In the genomic region with DNA sequence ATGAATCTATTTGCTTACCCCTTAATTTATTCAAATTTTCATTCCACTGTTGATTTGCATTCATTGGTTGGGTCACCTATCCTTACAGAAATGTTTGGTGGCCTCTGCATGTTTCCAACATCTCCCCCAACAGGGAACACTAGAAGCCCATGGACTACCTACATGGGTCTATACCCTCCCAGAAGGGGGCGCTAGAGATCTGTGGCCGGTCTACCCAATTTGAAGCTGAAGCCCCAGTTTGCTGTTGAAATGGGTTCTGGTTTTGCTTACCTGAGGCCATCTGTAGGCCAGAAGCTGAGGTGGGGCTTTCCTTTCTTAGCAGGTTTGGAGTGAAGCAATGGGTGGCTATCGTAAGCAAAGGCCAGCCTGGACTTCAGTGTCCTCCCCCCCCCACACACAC, we compare ENCODE assay signal across 20 mouse cellular contexts. TPM values are rescaled to one million over a fixed set of nuclear protein-coding genes. Genes with fewer than 3 reads are reported as not detected.
A peak's percentile ranks its signal among the peaks of the same experiment; 100 is the strongest.
DNase-seq lines count a peak whose midpoint lies in the region; ATAC-seq and TF ChIP-seq lines count a peak whose summit lies in the region.
"Had no signal": no experiment of that assay in that cellular context is flagged by ENCODE, and none has a peak within 500 bp of the region (broad histone marks: within the 10 kb centered on the region; RNA-seq: fewer than 3 reads in every experiment).

No protein-coding gene starts in this region.

- H3K9me3 ChIP-seq in liver, embryonic 14.5 days (ENCODE audit: control insufficient read depth, low read length), result no peaks in the 10 kb centered on the region
- H3K9me3 ChIP-seq in liver, embryonic 11.5 days (ENCODE audit: control insufficient read depth, low read length), result no peaks in the 10 kb centered on the region
- H3K9me3 ChIP-seq: embryonic facial prominence, embryonic 12.5 days; heart, embryonic 10.5 days had no signal

- H3K4me3 ChIP-seq in liver, embryonic 14.5 days (ENCODE audit: insufficient read depth in 1 of 2, low read depth in 2 of 2, low read length in 2 of 2), result no peak overlapping the region
- H3K4me3 ChIP-seq in liver, embryonic 11.5 days (ENCODE audit: low read depth, low read length), result no peak overlapping the region
- H3K4me3 ChIP-seq: embryonic facial prominence, embryonic 12.5 days; heart, embryonic 10.5 days had no signal

- peak; percentile 51 for TF ChIP-seq CTCF in liver, embryonic 14.5 days (IDR thresholded peaks at IDR 0.05; ENCODE audit: low read depth)

- WGBS in liver, embryonic 14.5 days (ENCODE audit: insufficient replicate concordance), result 73% methylated on average over 3 of the region's 3 CpGs
- WGBS in liver, embryonic 11.5 days, result 87% methylated on average over 3 of the region's 3 CpGs

- no peaks in the 10 kb centered on the region for H3K36me3 ChIP-seq in liver, embryonic 14.5 days (replicated peaks; ENCODE audit: control insufficient read depth, insufficient read depth, low read depth)
- no peaks in the 10 kb centered on the region for H3K36me3 ChIP-seq in liver, embryonic 11.5 days (ENCODE audit: control insufficient read depth, insufficient read depth, low read length)
- H3K36me3 ChIP-seq: embryonic facial prominence, embryonic 12.5 days; heart, embryonic 10.5 days had no signal

- H3K4me1 ChIP-seq in liver, embryonic 14.5 days (replicated peaks; ENCODE audit: control insufficient read depth in 2 of 2, insufficient read depth in 2 of 2, low read length in 1 of 2), result no peaks in the 10 kb centered on the region
- no peaks in the 10 kb centered on the region for H3K4me1 ChIP-seq in liver, embryonic 11.5 days (replicated peaks; ENCODE audit: control insufficient read depth, insufficient read depth, low read length)
- H3K4me1 ChIP-seq: embryonic facial prominence, embryonic 12.5 days had no signal

- no peak overlapping the region for H3K9ac ChIP-seq in liver, embryonic 14.5 days (replicated peaks)
- no peak overlapping the region for H3K9ac ChIP-seq in liver, embryonic 11.5 days (ENCODE audit: low read depth, low read length)
- H3K9ac ChIP-seq: embryonic facial prominence, embryonic 12.5 days had no signal

- TF ChIP-seq EP300 in liver, embryonic 14.5 days (IDR thresholded peaks at IDR 0.05; ENCODE audit: low read depth), result no peak

- H3K27ac ChIP-seq in liver, embryonic 14.5 days, result no peak overlapping the region
- no peak overlapping the region for H3K27ac ChIP-seq in liver, embryonic 11.5 days (ENCODE audit: low read depth, low read length)
- H3K27ac ChIP-seq: embryonic facial prominence, embryonic 12.5 days; hindbrain, postnatal 0 days had no signal

- no peaks in the 10 kb centered on the region for H3K27me3 ChIP-seq in liver, embryonic 14.5 days (ENCODE audit: control insufficient read depth, insufficient read depth, low read length)
- no peaks in the 10 kb centered on the region for H3K27me3 ChIP-seq in liver, embryonic 11.5 days (replicated peaks; ENCODE audit: control insufficient read depth, insufficient read depth, low read length)
- H3K27me3 ChIP-seq: embryonic facial prominence, embryonic 12.5 days had no signal

- no peak for ATAC-seq in liver, embryonic 14.5 days (ENCODE audit: insufficient read depth)
- ATAC-seq in liver, embryonic 11.5 days (replicated peaks; ENCODE audit: low FRiP score), result no peak
- ATAC-seq: hindbrain, postnatal 0 days had no signal

- peak; percentile 29 to 31 for DNase-seq in adrenal gland, postnatal 36 days
- DNase-seq in adrenal gland, postnatal 4 days (ENCODE audit: low spot score in 2 of 2), result no peak
- no peak for DNase-seq in liver, embryonic 14.5 days (ENCODE audit: low read depth in 3 of 3, low spot score in 3 of 3)
- no peak for DNase-seq in liver, embryonic 11.5 days (ENCODE audit: low spot score)
- DNase-seq in A20 (ENCODE audit: low read depth, low spot score), result peak; percentile 16
- peak; percentile 20 for DNase-seq in c-Kit-positive CD71-positive TER-119-positive erythroid progenitor cells, embryonic 14.5 days (ENCODE audit: low spot score)
- no peak for DNase-seq in right cerebral cortex, adult 18-20 months
- no peak for DNase-seq in cerebellum, adult 9-11 months
- DNase-seq: layer of hippocampus, adult 9-11 months had no signal

- H3K4me2 ChIP-seq in liver, embryonic 14.5 days (ENCODE audit: low read depth), result no peak overlapping the region
- no peak overlapping the region for H3K4me2 ChIP-seq in liver, embryonic 11.5 days
- H3K4me2 ChIP-seq: embryonic facial prominence, embryonic 12.5 days had no signal

RNA-seq across cellular contexts. Expression of a gene that starts 17.5 kb away (rescaled TPM):
- total RNA-seq in adrenal gland, postnatal 36 days (2021), result not detected
- not detected for total RNA-seq in adrenal gland, postnatal 4 days (2021)
- polyA plus RNA-seq in liver, embryonic 14.5 days (2012; rRNA removed), result not detected in 2 replicates
- polyA plus RNA-seq in liver, embryonic 14.5 days (2014; fragmentation: Nextera tagmentation; extraction: Ambion mirVana), result not detected in 2 replicates
- polyA plus RNA-seq in liver, embryonic 11.5 days (2014; fragmentation: Nextera tagmentation; extraction: Ambion mirVana), result not detected in 2 replicates
- total RNA-seq: gastrocnemius, adult 18-20 months; heart, postnatal 25 days; hindbrain, postnatal 0 days; left cerebral cortex, postnatal 36 days; megakaryocyte-erythroid progenitor cell, adult 5-6 weeks; neutrophil, adult 5-6 weeks had no signal
- polyA plus RNA-seq: embryonic facial prominence, embryonic 12.5 days; forebrain, embryonic 11.5 days; heart, embryonic 10.5 days; hindbrain, postnatal 0 days; kidney, embryonic 16.5 days; liver, embryonic 16.5 days had no signal

RNA-seq across cellular contexts. Expression of a gene that starts 30.9 kb away (rescaled TPM):
- total RNA-seq in adrenal gland, postnatal 36 days (2021), result 10 to 100 TPM; 16.9 to 23.7 TPM
- total RNA-seq in adrenal gland, postnatal 4 days (2021), result 10 to 100 TPM; 23.0 to 36.4 TPM
- 22.9 and 26.4 TPM in 2 replicates for polyA plus RNA-seq in liver, embryonic 14.5 days (2012; rRNA removed)
- polyA plus RNA-seq in liver, embryonic 14.5 days (2014; fragmentation: Nextera tagmentation; extraction: Ambion mirVana), result 31.6 and 33.5 TPM in 2 replicates
- polyA plus RNA-seq in liver, embryonic 11.5 days (2014; fragmentation: Nextera tagmentation; extraction: Ambion mirVana), result 12.9 and 13.7 TPM in 2 replicates
- total RNA-seq: megakaryocyte-erythroid progenitor cell, adult 5-6 weeks had no signal

RNA-seq across cellular contexts. Expression of a gene that starts 46.3 kb away (rescaled TPM):
- 1 to 10 TPM; 1.7 TPM for total RNA-seq in adrenal gland, postnatal 36 days (2021)
- total RNA-seq in adrenal gland, postnatal 4 days (2021), result 1 to 10 TPM; 5.1 to 6.1 TPM
- 0.33 and 0.34 TPM in 2 replicates for polyA plus RNA-seq in liver, embryonic 14.5 days (2012; rRNA removed)
- 0.24 and 0.52 TPM in 2 replicates for polyA plus RNA-seq in liver, embryonic 14.5 days (2014; fragmentation: Nextera tagmentation; extraction: Ambion mirVana)
- 0.53 and 0.81 TPM in 2 replicates for polyA plus RNA-seq in liver, embryonic 11.5 days (2014; fragmentation: Nextera tagmentation; extraction: Ambion mirVana)
- total RNA-seq: megakaryocyte-erythroid progenitor cell, adult 5-6 weeks; neutrophil, adult 5-6 weeks had no signal

Comparison
In these comparisons a context has a peak if more than half of its experiments do, and no peak if none do; other contexts are left out.
1. DNase-seq: peak in adrenal gland, postnatal 36 days (2 of 2), A20 (single experiment) and c-Kit-positive CD71-positive TER-119-positive erythroid progenitor cells, embryonic 14.5 days (single experiment); none in adrenal gland, postnatal 4 days (0 of 2), liver, embryonic 14.5 days (0 of 3), liver, embryonic 11.5 days (single experiment), right cerebral cortex, adult 18-20 months (single experiment) and cerebellum, adult 9-11 months (single experiment).